Mouse (Mus musculus) fat pad, adult 2 months (tissue): ENCODE data around the gene Tbc1d16.
A peak's percentile ranks its signal among the peaks of the same experiment; 100 is the strongest.
"Not testable (repeated sequence)": the region's sequence is repeated elsewhere in the genome, so short reads cannot be mapped to it uniquely, and the experiment has no call there.

Experiments used
- DNase-seq: peaks from one replicate; pipeline ENCODE4 v3.0.0-alpha.2; 2011; ENCODE audit warnings: low read depth, low spot score; ENCODE audit errors: extremely low read depth

Gene Tbc1d16

DNA sequence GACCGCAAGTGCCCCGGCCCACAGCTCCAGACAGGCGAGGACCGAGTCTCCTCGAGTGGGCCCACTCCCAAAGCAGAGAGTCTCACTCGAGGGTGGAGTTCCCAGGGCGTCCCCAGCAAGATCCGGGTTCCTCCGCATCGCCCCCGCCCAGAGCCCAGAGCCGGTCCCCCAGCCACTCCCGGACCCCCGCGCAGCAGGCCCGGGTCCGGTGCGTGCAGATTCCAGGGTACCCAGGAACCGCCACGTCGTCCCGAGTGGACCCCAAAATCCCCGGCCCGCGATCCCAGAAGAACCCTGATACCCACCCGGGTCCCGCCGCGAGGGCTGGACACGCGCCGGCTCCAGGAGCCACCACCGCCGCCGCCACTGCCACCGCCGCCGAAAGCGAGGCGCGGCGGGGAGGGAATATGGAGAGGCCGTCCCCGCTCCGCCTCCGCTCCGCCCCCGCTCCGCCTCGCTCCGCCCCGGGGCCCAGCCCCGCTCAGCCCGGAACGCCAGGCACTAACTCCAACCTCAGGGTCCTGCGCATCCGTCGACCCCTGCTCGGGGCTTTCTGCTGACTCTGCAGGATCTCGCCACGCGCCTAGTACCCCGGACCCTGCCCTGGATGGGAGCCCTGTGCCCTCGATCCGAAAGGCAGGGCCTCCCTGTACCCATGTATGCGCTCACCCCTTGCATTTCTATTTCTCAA is at the start of gene Tbc1d16, which contains the start of gene Ccdc40:
Tbc1d16 (minus strand) TSS at position 409 of the 691 bp plus-strand sequence.
Ccdc40 (plus strand) TSS at position 482 of the 691 bp plus-strand sequence.
- DNase-seq = no peak

GRCm38 (mm10) chr11:119273186-119273930 is 45.1 kb upstream of the Tbc1d16 start:
- no peak for DNase-seq

DNA sequence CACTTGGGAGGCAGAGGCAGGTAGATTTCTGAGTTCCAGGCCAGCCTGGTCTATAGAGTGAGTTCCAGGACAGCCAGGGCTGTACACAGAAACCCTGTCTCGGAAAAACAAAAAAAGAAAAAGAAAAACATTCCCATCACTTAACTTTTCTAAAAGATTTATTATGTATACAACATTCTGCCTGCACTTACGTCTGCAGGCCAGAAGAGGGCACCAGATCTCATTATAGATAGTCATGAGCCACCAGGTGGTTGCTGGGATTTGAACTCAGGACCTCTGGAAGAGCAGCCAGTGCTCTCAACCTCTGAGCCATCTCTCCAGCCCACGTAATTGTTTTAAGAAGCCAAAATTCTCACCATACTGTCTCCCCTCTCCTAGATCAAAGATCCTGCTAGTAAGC is 44.2 kb upstream of the Tbc1d16 start:
- not testable (repeated sequence) for DNase-seq

GRCm38 (mm10) chr11:119268557-119269195 is 40.4 kb upstream of the Tbc1d16 start:
- no peak for DNase-seq

- peak; percentile 82 for DNase-seq
Observed at GRCm38 (mm10) chr11:119267768-119268556, 39.7 kb upstream of the Tbc1d16 start, which contains the start of gene Gaa. Gaa (plus strand) TSS chr11:119267887.

GRCm38 (mm10) chr11:119267241-119267674 is 39.0 kb upstream of the Tbc1d16 start:
- DNase-seq = no peak

- no peak for DNase-seq
Observed at GRCm38 (mm10) chr11:119265811-119266210, 37.5 kb upstream of the Tbc1d16 start.

DNA sequence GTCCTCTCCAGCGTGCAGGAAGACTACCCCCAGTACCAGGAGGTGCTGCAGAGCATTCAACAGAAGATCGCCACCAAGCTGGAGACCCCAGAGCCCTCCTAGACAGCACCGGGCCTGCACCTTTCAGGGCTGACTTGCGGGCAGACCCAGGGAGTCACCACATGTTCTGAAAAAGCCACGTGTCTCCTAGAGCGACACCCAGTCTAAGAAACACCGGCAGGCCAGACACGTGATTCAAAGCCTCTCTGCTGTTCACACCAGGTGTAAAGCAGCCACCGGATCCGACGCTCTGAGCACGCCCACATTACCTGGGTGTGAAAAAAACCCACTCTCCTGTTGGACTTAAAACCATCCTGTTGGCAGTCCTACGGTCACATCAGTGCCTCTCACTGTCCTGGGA is 36.1 kb upstream of the Tbc1d16 start:
- no peak for DNase-seq

GRCm38 (mm10) chr11:119259977-119260376 is 31.7 kb upstream of the Tbc1d16 start:
- no peak for DNase-seq

DNA sequence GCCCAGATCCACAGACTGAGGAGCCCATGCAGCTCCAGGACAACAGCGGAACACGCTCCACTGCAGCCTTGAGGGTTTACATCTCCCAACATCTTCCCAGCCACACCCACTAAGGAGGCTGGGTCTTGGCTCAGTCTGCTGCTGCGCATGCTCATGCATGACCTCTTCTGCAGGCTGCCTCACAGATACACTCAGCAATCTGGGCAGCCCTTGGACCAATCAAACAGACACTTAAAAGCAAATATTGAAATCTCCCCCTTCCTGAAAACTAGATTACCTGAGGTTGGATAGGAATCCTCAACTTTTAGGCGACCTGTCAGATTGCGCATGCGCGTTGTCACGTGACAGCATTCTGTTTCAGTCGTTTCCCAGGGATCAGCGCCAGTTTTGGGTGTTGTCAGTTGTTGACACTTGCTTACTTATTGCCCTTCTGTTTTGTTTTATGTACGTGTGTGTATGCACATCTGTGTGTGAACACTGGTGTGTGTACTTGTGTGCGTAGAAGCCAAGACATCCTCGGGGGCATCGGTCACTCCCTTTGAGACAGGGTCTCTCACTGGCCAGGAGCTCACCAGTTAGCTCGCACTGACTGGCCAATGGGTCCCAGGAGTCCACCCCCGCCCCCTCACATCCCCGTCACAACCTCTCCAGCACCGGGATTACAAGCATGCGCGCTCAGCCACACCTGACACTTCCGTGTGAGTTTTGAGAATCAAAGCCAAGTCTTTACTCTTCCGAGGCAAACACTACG is 30.4 kb upstream of the Tbc1d16 start:
- DNase-seq = no peak

GRCm38 (mm10) chr11:119258216-119258571 is 29.9 kb upstream of the Tbc1d16 start:
- no peak for DNase-seq

DNA sequence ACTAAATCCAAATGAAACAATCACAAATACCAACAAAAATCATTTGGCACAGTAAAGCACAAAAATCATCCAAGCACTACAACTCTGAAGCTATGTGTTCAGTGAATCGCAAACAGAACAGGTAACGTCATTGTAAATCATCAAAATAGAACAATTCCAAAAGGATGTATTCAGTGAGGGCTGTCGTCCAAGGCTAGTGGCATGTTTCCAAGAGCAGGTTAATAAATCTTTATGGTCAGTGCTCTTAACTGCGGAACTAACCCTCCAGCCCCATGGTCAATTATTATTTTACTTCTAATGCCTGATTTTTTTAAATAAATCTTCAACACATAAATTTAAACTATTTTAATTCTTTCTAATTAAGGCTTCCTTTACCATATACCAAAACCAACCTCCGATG is 28.3 kb upstream of the Tbc1d16 start:
- DNase-seq = not testable (repeated sequence)

DNA sequence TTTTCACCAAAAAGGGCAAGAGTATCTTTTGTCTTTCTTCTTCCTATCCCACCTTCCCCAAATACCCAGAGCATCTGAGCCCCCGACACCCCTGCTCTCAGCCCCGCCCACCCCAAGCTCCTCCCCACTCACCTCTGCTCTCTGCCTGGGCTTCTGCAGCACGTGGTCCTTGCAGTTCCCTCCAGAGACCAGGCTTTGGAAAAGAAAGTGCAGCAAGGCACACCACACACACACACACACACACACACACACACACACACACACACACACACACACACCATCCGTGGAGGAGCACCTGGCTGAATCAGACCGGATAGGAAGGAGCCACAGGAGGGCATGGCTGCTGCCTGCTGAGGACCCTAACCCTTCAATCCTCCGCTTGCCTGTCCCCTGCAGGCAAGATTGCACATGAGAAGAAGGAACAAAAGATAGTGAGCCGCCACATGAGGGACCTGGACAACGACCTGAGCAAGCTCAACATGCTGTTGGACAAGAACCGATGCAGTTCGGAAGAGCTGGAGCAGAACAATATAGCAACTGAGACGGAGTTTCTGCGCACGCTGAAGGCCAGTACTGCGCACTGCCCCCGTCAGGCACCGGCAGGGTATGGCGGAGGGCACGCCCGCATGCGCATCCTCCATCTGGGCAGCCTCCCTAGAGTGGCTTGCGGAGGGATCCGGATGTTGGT is 24.7 kb upstream of the Tbc1d16 start:
- DNase-seq = no peak

GRCm38 (mm10) chr11:119250998-119251397 is 22.7 kb upstream of the Tbc1d16 start:
- no peak for DNase-seq

- no peak for DNase-seq
Observed at GRCm38 (mm10) chr11:119249011-119249410, 20.7 kb upstream of the Tbc1d16 start.

DNA sequence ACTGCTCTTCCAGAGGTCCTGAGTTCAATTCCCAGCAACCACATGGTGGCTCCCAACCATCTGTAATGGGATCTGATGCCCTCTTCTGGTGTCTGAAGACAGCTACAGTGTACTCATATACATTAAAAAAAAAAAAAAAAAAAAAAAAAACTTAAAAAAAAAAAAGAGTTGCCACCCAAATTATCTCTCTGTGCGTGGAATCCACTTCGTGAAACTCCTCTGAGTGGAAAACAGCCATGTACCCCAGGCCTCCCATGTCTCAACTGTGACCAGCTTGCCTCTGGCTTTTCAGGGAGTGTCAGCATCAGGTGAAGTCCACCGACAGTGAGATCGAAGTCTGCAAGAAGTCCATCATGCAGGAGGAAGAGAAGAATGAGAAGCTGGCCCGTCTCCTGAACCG is 17.2 kb upstream of the Tbc1d16 start:
- DNase-seq = not testable (repeated sequence)

- no peak for DNase-seq
Observed at GRCm38 (mm10) chr11:119239480-119239879, 11.2 kb upstream of the Tbc1d16 start.

GRCm38 (mm10) chr11:119238305-119238721 is 10.0 kb upstream of the Tbc1d16 start:
- no peak for DNase-seq

DNA sequence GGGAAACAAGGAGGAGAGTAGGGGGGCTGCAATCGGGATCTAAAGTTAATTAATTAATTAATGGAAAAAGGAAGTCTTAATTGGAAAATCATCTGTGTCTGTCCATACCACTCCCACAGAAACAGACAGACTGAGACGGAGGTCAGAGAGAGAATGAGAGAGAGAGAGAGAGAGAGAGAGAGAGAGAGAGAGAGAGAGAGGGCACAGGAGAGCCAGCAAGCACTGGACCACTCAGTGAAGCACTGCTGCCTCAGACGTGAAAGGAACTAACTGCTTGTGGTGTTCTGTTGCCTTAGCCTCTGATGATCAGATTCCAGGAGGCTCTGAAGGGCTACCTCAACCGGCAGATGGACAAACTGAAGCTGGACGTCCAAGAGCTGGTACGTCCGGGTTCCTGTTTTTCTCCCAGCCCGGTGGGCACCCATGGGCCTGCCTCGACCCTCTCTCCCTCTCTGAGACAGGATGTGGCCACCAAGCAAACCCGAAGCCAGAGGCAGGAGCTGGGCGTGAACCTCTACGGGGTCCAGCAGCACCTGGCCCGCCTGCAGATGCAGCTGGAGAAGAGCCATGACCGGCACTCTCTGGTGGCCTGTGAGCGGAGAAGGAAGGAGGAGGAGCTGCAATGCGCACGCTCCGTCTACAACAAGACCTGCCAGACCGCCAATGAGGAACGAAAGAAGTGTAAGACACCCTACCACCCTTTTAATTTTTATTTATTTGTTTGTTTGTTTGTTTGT is 9.4 kb upstream of the Tbc1d16 start:
- no peak for DNase-seq
